Mouse (Mus musculus) olfactory bulb, adult 2 months (tissue): ENCODE measurements around the gene Krt7.

ENCODE experiments used
- CTCF ChIP-seq: fragments of 200-500 bp; IDR thresholded peaks from 2 replicates; pipeline ENCODE4 v1.5.1; 2012; ENCODE audit warnings: low read depth, mild to moderate bottlenecking, low read length, moderate library complexity; ENCODE audit not compliant: insufficient read depth
- POLR2A ChIP-seq: fragments of 200-500 bp; IDR thresholded peaks from 2 replicates; pipeline ENCODE4 v1.6.1; 2012; ENCODE audit warnings: mild to moderate bottlenecking, low read depth, low read length, moderate library complexity; ENCODE audit not compliant: insufficient read depth

DNA sequence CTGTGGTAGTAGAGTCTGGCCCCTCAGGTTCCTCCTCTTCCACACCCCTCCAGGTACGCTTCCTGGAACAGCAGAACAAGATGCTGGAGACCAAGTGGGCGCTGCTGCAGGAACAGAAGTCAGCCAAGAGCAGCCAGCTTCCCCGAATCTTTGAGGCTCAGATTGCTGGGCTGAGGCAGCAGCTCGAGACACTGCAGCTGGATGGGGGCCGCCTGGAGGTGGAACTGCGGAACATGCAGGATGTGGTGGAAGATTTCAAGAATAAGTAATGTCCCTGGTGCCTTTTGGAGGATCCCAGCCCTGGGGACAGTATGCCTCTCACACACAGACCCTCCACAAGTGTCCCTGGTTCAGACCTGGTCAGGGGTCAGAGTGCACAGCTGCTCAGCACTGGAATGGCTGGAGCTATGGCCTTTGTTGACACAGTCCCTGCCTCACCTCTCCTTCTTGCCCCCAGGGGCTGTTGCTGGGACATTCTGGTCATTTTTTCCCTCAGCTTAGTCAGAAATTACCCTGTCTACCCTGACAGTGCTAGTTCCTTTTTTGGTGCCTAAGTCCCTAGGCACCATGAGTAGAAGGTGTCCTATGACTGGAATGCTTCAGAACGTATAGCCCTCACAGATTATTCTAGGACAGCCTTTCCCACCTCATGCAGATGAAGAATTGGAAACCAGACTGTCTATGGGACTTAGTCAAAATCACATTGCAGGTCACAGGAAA is 3.2 kb downstream of the Krt7 start:
- TF ChIP-seq CTCF (no peak), POLR2A (no peak)
